Mouse (Mus musculus) testis, adult 2 months (tissue): ENCODE data around the gene Paip2b. TPM values are rescaled to one million over a fixed set of nuclear protein-coding genes. Genes with fewer than 3 reads are reported as not detected.

ENCODE experiments used
- H3K27ac ChIP-seq: fragments of 200-500 bp; 2 replicates; pipeline ENCODE4 v1.5.1; 2012; ENCODE audit warnings: low read depth, low read length; ENCODE audit not compliant: control insufficient read depth, insufficient read depth
- H3K27me3 ChIP-seq: fragments of 200-500 bp; 2 replicates; pipeline ENCODE4 v1.6.1; 2012; ENCODE audit warnings: mild to moderate bottlenecking, low read length, moderate library complexity; ENCODE audit not compliant: control insufficient read depth, insufficient read depth
- H3K36me3 ChIP-seq: fragments of 200-500 bp; 2 replicates; pipeline ENCODE4 v1.6.1; 2012; ENCODE audit warnings: mild to moderate bottlenecking, low read length; ENCODE audit not compliant: control insufficient read depth, insufficient read depth
- H3K4me1 ChIP-seq: fragments of 200-500 bp; 2 replicates; pipeline ENCODE4 v1.6.1; 2012; ENCODE audit warnings: low read length; ENCODE audit not compliant: control insufficient read depth, insufficient read depth
- H3K4me3 ChIP-seq: fragments of 200-500 bp; 2 replicates; pipeline ENCODE4 v1.5.1; 2012; ENCODE audit warnings: low read depth, mild to moderate bottlenecking, low read length, moderate library complexity, mixed read lengths; ENCODE audit not compliant: control insufficient read depth
- CTCF ChIP-seq: fragments of 200-500 bp; IDR thresholded peaks from 2 replicates; pipeline ENCODE4 v1.5.1; 2012; ENCODE audit warnings: low read depth, mild to moderate bottlenecking, inconsistent platforms, low read length, moderate library complexity; ENCODE audit not compliant: control insufficient read depth, insufficient read depth, insufficient replicate concordance
- POLR2A ChIP-seq: fragments of 200-500 bp; IDR thresholded peaks from 2 replicates; pipeline ENCODE4 v1.6.1; 2012; ENCODE audit warnings: low read depth, mild to moderate bottlenecking, inconsistent platforms, low read length, moderate library complexity; ENCODE audit not compliant: control insufficient read depth
- polyA plus RNA-seq: library from polyadenylated mRNA; depleted of rRNA; stranded (reverse); fragments of >200 nt; gene quantifications from 2 replicates; pipeline ENCODE4 v1.2.3, GENCODE M21; 2012

Gene Paip2b
- polyA plus RNA-seq, 1 experiment: 54.4 TPM

- Histone ChIP-seq H3K27me3 (no peaks in the 10 kb centered on the region), H3K4me1 (peaks cover 6% of the 10 kb centered on the region; the same call in 1 of the 2 replicates), H3K4me3 (peak overlapping the region; percentile 85), H3K36me3 (no peaks in the 10 kb centered on the region), H3K27ac (peak overlapping the region; percentile 83)
- TF ChIP-seq CTCF (no peak), POLR2A (no peak)
Observed at GRCm38 (mm10) chr6:83830941-83831605, 468 bp downstream of the Paip2b start.

GRCm38 (mm10) chr6:83821856-83822255, 9.7 kb downstream of the Paip2b start:
- Histone ChIP-seq H3K4me3 (no peak overlapping the region), H3K4me1 (no peaks in the 10 kb centered on the region), H3K27ac (no peak overlapping the region), H3K36me3 (no peaks in the 10 kb centered on the region), H3K27me3 (no peaks in the 10 kb centered on the region)
- TF ChIP-seq CTCF (no peak), POLR2A (no peak)

GRCm38 (mm10) chr6:83820727-83821515, 10.6 kb downstream of the Paip2b start:
- Histone ChIP-seq H3K27ac (no peak overlapping the region), H3K27me3 (no peaks in the 10 kb centered on the region), H3K4me3 (no peak overlapping the region; the same call in 1 of the 2 replicates), H3K36me3 (no peaks in the 10 kb centered on the region), H3K4me1 (no peaks in the 10 kb centered on the region)
- TF ChIP-seq CTCF (no peak), POLR2A (no peak)

DNA sequence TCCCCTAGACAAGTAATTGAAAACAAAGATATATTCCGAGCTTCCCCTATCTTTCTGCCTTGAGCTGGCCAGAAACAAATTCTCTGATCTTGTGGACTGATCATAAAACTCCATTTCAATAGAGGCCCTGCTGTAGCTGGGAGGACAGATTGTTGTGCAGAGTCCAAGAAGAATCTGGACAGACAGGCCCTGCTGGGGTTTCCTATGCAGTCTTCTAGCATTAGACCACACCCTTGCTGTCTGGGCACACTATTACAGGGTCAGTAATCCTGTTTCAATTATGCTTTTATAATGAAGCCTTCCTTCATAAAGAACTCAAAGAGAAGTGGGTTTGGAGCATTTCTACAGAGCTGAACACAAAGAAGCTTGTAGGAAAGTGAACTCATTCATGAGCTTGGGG, 12.5 kb downstream of the Paip2b start:
- Histone ChIP-seq H3K27me3 (no peaks in the 10 kb centered on the region), H3K4me3 (no peak overlapping the region; the same call in 1 of the 2 replicates), H3K27ac (no peak overlapping the region), H3K36me3 (no peaks in the 10 kb centered on the region), H3K4me1 (no peaks in the 10 kb centered on the region)
- TF ChIP-seq CTCF (no peak), POLR2A (no peak)

GRCm38 (mm10) chr6:83815801-83816200, 15.7 kb downstream of the Paip2b start:
- Histone ChIP-seq H3K4me1 (no peaks in the 10 kb centered on the region), H3K27me3 (no peaks in the 10 kb centered on the region), H3K4me3 (no peak overlapping the region), H3K27ac (no peak overlapping the region), H3K36me3 (no peaks in the 10 kb centered on the region)
- no peak for TF ChIP-seq POLR2A
- TF ChIP-seq CTCF: no peak

GRCm38 (mm10) chr6:83802846-83803245, 28.7 kb downstream of the Paip2b start:
- Histone ChIP-seq H3K4me1 (no peaks in the 10 kb centered on the region), H3K27ac (no peak overlapping the region), H3K36me3 (0 out of 2 replicates have a peak, but pooled peaks cover 1% of the 10 kb centered on the region), H3K27me3 (no peaks in the 10 kb centered on the region), H3K4me3 (no peak overlapping the region)
- no peak for TF ChIP-seq POLR2A
- no peak for TF ChIP-seq CTCF

DNA sequence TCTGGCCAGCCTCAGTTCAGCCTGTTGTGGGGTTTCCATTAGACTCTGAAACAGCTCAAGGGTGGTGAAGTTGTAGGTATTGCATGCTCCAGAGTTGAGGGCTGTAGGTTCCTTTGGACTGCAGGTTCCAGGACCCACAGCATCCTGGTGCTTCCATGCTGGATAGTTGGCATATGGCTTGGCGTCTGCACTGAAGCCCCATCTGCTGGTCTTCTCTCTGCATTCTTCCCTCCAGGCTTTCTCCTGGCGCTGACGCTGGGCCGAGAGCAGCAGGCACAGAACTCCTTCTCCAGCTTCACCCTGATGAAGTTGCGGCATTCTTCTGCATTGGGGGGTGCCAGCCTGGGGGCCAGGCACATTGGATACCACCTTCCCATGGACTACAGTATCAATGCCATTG, 29.5 kb downstream of the Paip2b start:
- H3K4me3 ChIP-seq: no peak overlapping the region
- TF ChIP-seq POLR2A (no peak), CTCF (no peak)
- no peaks in the 10 kb centered on the region for H3K4me1 ChIP-seq
- no peak overlapping the region for H3K27ac ChIP-seq
- peaks cover 1% of the 10 kb centered on the region; the same call in 1 of the 2 replicates for H3K36me3 ChIP-seq
- no peaks in the 10 kb centered on the region for H3K27me3 ChIP-seq

DNA sequence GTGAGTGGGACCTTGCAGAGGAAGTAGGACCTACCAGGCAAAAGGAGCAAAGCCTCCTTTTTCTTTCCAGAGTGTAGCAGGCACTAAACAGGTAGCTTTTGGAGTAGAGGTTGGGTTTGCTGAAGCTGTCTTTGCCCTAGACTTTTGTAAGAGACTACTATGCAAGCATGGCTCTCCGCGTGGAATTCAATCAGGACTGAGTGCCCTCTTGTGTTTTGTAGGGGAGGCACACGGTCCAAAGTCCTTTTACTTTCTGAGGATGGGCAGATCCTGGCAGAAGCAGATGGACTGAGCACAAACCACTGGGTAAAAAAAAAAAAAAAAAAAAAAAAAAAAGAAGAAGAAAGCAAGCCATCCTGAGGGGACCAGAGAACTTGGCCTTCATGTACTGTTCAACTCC, 34.9 kb downstream of the Paip2b start:
- TF ChIP-seq POLR2A (no peak), CTCF (no peak)
- Histone ChIP-seq H3K27ac (no peak overlapping the region), H3K36me3 (peaks cover 1% of the 10 kb centered on the region; the same call in 1 of the 2 replicates)

More for the DNA sequence above, 34.9 kb downstream of the Paip2b start:
- Histone ChIP-seq H3K4me3 (no peak overlapping the region), H3K4me1 (no peaks in the 10 kb centered on the region), H3K27me3 (no peaks in the 10 kb centered on the region)
